Mouse (Mus musculus) layer of hippocampus, adult 2 months (tissue): ENCODE measurements around the gene Pparg. TPM values are rescaled to one million over a fixed set of nuclear protein-coding genes. Genes with fewer than 3 reads are reported as not detected.

Source experiments
- DNase-seq, 2 experiments: peaks; one replicate each; pipeline ENCODE4 v3.0.0; 2022; ENCODE audit warnings: low spot score in 2 of 2
- H3K27ac ChIP-seq: fragments of 200-600 bp; 2 replicates; pipeline ENCODE4 v1.8.1; 2022
- H3K4me3 ChIP-seq: fragments of 200-600 bp; 2 replicates; pipeline ENCODE4 v1.8.1; 2022; ENCODE audit warnings: mild to moderate bottlenecking
- CTCF ChIP-seq: fragments of 200-600 bp; conservative IDR thresholded peaks from 2 replicates; pipeline ENCODE4 v1.8.1; 2022; ENCODE audit warnings: antibody characterized with exemption, mild to moderate bottlenecking, moderate library complexity
- total RNA-seq, 2 experiments: library from RNA; stranded (reverse); gene quantifications; 2 replicates each; pipeline ENCODE4 v1.2.3; 2021

Gene Pparg
- total RNA-seq, 2 experiments from 2014 or later = 2.8 to 3.0 TPM

DNA sequence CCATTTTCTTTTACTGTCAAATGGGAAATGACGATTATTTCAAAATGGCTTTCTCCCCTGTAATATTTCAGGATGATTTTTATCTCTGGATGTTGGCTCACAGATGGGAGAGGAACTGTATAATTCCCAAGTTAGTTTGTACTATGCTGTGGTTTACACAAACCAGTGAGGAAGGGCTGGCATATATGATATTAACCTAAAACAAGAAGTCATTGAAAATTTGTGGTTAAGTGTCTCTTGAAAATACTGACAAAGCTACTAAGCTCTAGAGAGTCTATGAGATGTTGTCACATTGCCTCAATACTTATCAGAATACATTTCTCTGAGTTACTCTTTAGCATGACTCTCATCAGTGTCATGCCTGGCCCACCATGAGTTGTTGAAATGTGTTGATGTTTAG is 73.3 kb downstream of the Pparg start:
- no peak for DNase-seq
- no peak overlapping the region for H3K4me3 ChIP-seq
- no peak for TF ChIP-seq CTCF
- peak overlapping the region; percentile 67; the same call in 1 of the 2 replicates for H3K27ac ChIP-seq

DNA sequence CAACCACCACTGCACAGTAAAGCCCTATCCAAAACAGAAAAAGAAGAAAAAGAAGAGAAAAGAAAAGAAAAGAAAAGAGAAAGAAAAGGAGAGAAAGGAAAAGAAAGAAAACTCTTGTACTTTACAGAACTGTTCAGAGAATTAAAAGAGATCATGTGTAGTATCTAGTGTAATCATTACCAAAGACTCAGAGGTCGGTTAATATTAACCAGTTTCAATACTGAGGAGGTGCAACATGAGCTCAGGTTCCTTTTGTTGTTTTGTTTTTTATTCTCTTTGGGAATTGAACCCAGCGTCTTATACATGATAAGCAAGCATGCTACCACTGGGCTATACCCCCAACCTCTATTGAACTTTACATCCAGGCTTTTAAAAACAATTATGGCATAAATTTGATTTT is 74.1 kb downstream of the Pparg start:
- no peak for DNase-seq
- TF ChIP-seq CTCF = no peak
- Histone ChIP-seq H3K27ac (no peak overlapping the region), H3K4me3 (no peak overlapping the region)

- TF ChIP-seq CTCF = no peak
- H3K4me3 ChIP-seq = no peak overlapping the region
- DNase-seq = no peak
- no peak overlapping the region for H3K27ac ChIP-seq
Observed at GRCm38 (mm10) chr6:115440231-115441006, 79.7 kb downstream of the Pparg start.

DNA sequence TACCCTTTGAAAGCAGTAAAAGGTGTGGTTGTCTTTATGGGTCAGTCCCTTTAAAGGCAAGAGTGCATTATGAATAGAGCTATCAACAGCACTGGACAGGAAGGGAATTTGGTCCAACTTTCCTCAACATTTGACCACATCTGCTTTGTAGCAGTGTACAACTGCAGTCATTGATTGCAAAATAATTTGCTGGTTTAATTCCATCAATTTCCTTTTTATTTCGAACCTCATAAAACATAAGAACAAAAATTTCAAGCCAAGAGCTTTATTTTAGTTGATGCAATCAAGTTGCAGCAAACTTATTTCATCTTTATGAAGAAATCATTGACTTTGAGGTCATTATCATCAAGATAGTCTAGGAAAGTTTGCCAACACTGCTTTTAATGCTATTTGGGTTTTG is 91.8 kb downstream of the Pparg start:
- Histone ChIP-seq H3K4me3 (no peak overlapping the region), H3K27ac (no peak overlapping the region)
- no peak for TF ChIP-seq CTCF
- no peak for DNase-seq

GRCm38 (mm10) chr6:115462743-115463337 is 102.1 kb downstream of the Pparg start:
- DNase-seq = no peak
- H3K27ac ChIP-seq = no peak overlapping the region
- no peak overlapping the region for H3K4me3 ChIP-seq
- TF ChIP-seq CTCF = no peak

DNA sequence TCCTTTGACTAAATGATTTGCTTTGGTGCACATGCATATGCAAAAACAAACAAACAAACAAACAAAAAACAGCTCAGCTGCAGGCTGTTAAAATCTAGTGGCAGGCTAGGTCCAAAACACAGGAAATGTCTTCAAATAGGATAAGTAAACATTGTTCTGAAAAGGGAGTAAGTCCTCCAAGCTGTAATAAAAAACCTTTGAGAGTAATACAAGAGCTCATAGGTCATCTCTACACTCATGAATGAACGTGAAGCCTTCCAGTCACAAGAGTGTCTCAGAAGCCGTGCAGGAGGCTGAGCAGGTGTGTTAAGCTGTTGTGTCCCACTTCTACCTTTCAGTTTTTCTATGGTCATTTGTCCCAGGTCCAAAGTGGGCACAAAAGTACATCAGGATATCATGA is 102.6 kb downstream of the Pparg start:
- TF ChIP-seq CTCF = no peak
- H3K4me3 ChIP-seq = no peak overlapping the region
- no peak overlapping the region for H3K27ac ChIP-seq
- no peak for DNase-seq

GRCm38 (mm10) chr6:115464661-115465060 is 103.9 kb downstream of the Pparg start:
- Histone ChIP-seq H3K27ac (no peak overlapping the region), H3K4me3 (no peak overlapping the region)
- TF ChIP-seq CTCF = no peak
- no peak for DNase-seq

- no peak overlapping the region for H3K27ac ChIP-seq
- TF ChIP-seq CTCF = no peak
- DNase-seq = no peak
- H3K4me3 ChIP-seq = no peak overlapping the region
Observed at GRCm38 (mm10) chr6:115465463-115465862, 104.7 kb downstream of the Pparg start.

DNA sequence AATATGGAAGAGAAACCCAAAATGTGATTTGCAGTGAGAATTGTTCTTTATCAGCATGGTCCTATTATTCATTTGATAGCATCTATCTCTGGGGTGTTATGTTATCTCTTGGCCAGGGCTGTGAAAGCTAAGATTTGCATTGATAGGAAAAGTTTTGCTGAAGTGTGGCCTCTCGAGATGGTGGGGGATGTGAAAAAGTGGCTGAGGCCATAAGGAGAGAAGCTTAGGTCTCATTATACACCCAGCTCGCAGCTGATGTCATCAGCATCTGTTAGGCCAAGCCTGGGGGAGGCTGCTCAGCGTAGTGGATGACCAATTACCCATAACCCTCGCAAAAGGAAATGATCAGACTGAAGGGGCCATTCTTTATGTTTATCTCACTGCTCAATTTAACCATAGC is 105.1 kb downstream of the Pparg start:
- no peak for TF ChIP-seq CTCF
- no peak overlapping the region for H3K4me3 ChIP-seq
- no peak for DNase-seq
- no peak overlapping the region for H3K27ac ChIP-seq

DNA sequence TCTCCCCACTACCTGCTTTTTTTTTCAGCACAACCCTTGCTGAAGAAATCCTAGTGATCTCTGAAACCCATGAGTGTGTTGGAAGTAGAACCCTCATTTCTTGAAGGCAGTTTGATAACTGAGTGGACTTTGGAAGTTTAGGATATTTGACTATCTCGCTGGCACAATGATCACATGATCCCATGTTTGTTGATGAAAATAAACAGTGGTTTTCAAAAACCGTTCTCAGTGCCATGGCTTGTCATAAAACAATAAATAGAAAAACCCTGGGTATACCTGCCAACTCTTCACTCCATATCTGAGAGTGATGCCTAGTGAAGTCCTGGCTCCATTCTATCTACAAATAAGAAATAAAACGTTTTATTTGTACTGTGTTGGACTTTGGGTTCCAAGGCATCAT is 105.8 kb downstream of the Pparg start:
- H3K4me3 ChIP-seq = no peak overlapping the region
- no peak for TF ChIP-seq CTCF
- no peak overlapping the region for H3K27ac ChIP-seq
- DNase-seq = no peak

- Histone ChIP-seq H3K4me3 (no peak overlapping the region), H3K27ac (no peak overlapping the region)
- no peak for DNase-seq
- TF ChIP-seq CTCF = no peak
Observed at GRCm38 (mm10) chr6:115469666-115470581, 109.2 kb downstream of the Pparg start.

DNA sequence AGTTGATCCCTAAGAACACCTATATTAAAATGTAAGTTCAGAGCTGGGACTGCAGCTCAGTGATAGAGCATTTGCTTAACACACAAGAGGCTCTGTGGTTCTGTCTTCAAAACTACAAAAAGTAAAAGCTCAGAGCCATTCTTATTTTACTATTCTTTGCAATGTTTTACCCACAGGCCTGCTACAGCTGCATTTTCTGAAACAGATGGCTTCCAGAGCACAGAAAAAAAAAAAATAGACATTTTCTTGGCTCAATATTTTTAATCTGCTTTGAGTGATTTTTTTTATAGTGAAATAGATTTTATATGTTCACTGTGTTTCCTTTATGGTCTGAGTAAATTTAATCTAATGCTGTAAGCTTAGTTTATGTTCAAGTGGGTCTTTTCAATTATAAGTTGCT is 111.2 kb downstream of the Pparg start:
- no peak for DNase-seq
- Histone ChIP-seq H3K4me3 (no peak overlapping the region), H3K27ac (peak overlapping the region; percentile 56)
- no peak for TF ChIP-seq CTCF

DNA sequence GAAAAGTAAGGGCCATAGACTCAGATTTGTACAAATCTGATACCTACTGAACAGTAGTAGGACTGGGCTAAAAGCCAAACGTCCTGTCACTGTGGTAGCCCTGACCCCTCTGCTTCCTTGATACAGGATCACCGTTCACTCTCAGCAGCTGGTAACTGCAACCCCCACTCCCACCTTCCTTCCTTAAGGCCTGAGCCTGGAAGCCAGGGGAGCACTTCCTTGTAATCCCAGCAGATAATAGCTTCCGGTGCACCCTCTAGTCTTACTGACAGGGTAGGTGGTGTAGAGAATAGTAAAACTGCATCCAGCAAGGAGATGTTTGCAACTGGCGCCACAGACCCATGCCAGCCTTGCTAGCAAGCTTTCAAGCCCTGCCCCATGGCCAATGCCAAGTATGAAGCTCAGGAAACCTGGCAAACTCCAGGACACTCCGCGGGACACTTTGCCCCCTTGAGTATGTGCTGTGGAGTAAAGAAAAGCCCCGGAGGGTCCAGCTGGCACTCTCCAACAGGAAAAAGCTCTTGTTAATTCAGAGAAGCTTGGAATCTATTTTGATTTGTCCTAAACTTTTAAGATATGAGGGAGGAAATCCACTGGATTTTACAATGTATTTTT is 116.4 kb downstream of the Pparg start:
- no peak for TF ChIP-seq CTCF

More for the DNA sequence above, 116.4 kb downstream of the Pparg start:
- no peak overlapping the region for H3K4me3 ChIP-seq
- peak overlapping the region; percentile 25; the same call in 1 of the 2 replicates for H3K27ac ChIP-seq
- no peak for DNase-seq
